Mouse (Mus musculus) limb, embryonic 13.5 days (tissue): ENCODE measurements around the gene Prss40. TPM values are rescaled to one million over a fixed set of nuclear protein-coding genes. Genes with fewer than 3 reads are reported as not detected.
"Not testable (repeated sequence)": the region's sequence is repeated elsewhere in the genome, so short reads cannot be mapped to it uniquely, and the experiment has no call there.

Source experiments
- ATAC-seq: fragments of 200-750 bp; cut with Nextera tagmentation; 2 replicates; pipeline ENCODE4 v1.8.0; 2017; ENCODE audit warnings: low read depth, moderate number of reproducible peaks, moderate TSS enrichment; ENCODE audit not compliant: low FRiP score
- H3K27ac ChIP-seq: fragments of 300-500 bp; sonication (generic); 2 replicates; pipeline ENCODE4 v1.5.1; 2015; ENCODE audit warnings: inconsistent platforms, mild to moderate bottlenecking, moderate library complexity
- H3K27me3 ChIP-seq: fragments of 300-500 bp; sonication (generic); 2 replicates; pipeline ENCODE4 v1.6.1; 2015; ENCODE audit warnings: mild to moderate bottlenecking, inconsistent platforms
- H3K36me3 ChIP-seq: fragments of 300-500 bp; sonication (generic); 2 replicates; pipeline ENCODE4 v1.6.1; 2015; ENCODE audit warnings: inconsistent platforms, mild to moderate bottlenecking, moderate library complexity
- H3K4me1 ChIP-seq: fragments of 300-500 bp; sonication (generic); 2 replicates; pipeline ENCODE4 v1.6.1; 2015; ENCODE audit warnings: inconsistent platforms
- H3K4me2 ChIP-seq: fragments of 300-500 bp; sonication (generic); replicated peaks from 2 replicates; pipeline ENCODE4 v1.6.1; 2015; ENCODE audit warnings: inconsistent platforms, mild to moderate bottlenecking, moderate library complexity
- H3K4me3 ChIP-seq: fragments of 300-500 bp; sonication (generic); 2 replicates; pipeline ENCODE4 v1.5.1; 2015; ENCODE audit warnings: moderate library complexity, mild to moderate bottlenecking, inconsistent platforms
- H3K9ac ChIP-seq: fragments of 300-500 bp; sonication (generic); 2 replicates; pipeline ENCODE4 v1.6.1; 2015; ENCODE audit warnings: mild to moderate bottlenecking, inconsistent platforms
- H3K9me3 ChIP-seq: fragments of 300-500 bp; sonication (generic); 2 replicates; pipeline ENCODE4 v1.6.1; 2016; ENCODE audit warnings: inconsistent platforms
- WGBS: fragments of 180-500 bp; shearing (Covaris S2); methylation state at CpG from one replicate; pipeline ENCODE4 v1.1.7; 2015; 5-methylcytosine and 5-hydroxymethylcytosine counted together
- polyA plus RNA-seq: library from polyadenylated mRNA; unstranded; fragments of >200 nt; fragmentation: Nextera tagmentation; extraction: Ambion mirVana; gene quantifications from 2 replicates; pipeline ENCODE4 v1.2.1, GENCODE M21; 2015

The Prss40 gene
- polyA plus RNA-seq, 1 experiment from 2014 or later: 0.11 TPM

- Histone ChIP-seq H3K9me3 (no peaks in the 10 kb centered on the region), H3K36me3 (no peaks in the 10 kb centered on the region), H3K27me3 (peaks cover 4% of the 10 kb centered on the region; the same call in 1 of the 2 replicates), H3K4me2 (no peak overlapping the region), H3K27ac (no peak overlapping the region), H3K9ac (no peak overlapping the region), H3K4me1 (no peaks in the 10 kb centered on the region), H3K4me3 (no peak overlapping the region)
- ATAC-seq: no peak
- 71% methylated on average over 6 of the region's 6 CpGs for WGBS
These were observed 10.7 kb upstream of the Prss40 start for GRCm38 (mm10) chr1:34571431-34571830.

GRCm38 (mm10) chr1:34569876-34570275 lies 9.1 kb upstream of the Prss40 start:
- H3K9ac ChIP-seq: no peak overlapping the region
- H3K9me3 ChIP-seq: no peaks in the 10 kb centered on the region
- H3K36me3 ChIP-seq: no peaks in the 10 kb centered on the region
- H3K27me3 ChIP-seq: no peaks in the 10 kb centered on the region
- H3K27ac ChIP-seq: no peak overlapping the region
- no peak for ATAC-seq
- no peak overlapping the region for H3K4me2 ChIP-seq
- H3K4me3 ChIP-seq: no peak overlapping the region
- 96% methylated on average over 2 of the region's 2 CpGs for WGBS
- no peaks in the 10 kb centered on the region for H3K4me1 ChIP-seq

GRCm38 (mm10) chr1:34568120-34568519 lies 7.4 kb upstream of the Prss40 start:
- Histone ChIP-seq H3K9me3 (no peaks in the 10 kb centered on the region), H3K36me3 (no peaks in the 10 kb centered on the region), H3K4me1 (no peaks in the 10 kb centered on the region), H3K27me3 (no peaks in the 10 kb centered on the region), H3K4me3 (no peak overlapping the region), H3K27ac (no peak overlapping the region), H3K4me2 (no peak overlapping the region), H3K9ac (no peak overlapping the region)
- ATAC-seq: no peak
- 94% methylated on average over 2 of the region's 2 CpGs for WGBS

GRCm38 (mm10) chr1:34564383-34565045 lies 3.8 kb upstream of the Prss40 start:
- Histone ChIP-seq H3K27me3 (no peaks in the 10 kb centered on the region), H3K4me1 (no peaks in the 10 kb centered on the region), H3K27ac (no peak overlapping the region), H3K4me2 (no peak overlapping the region), H3K9ac (no peak overlapping the region), H3K9me3 (no peaks in the 10 kb centered on the region), H3K36me3 (no peaks in the 10 kb centered on the region), H3K4me3 (no peak overlapping the region)
- no peak for ATAC-seq
- 75% methylated on average over 8 of the region's 8 CpGs for WGBS

- no peak for ATAC-seq
- no peaks in the 10 kb centered on the region for H3K4me1 ChIP-seq
- no peaks in the 10 kb centered on the region for H3K9me3 ChIP-seq
- 84% methylated on average over 7 of the region's 7 CpGs for WGBS
- H3K4me2 ChIP-seq: no peak overlapping the region
- no peaks in the 10 kb centered on the region for H3K36me3 ChIP-seq
- H3K4me3 ChIP-seq: no peak overlapping the region
- H3K27me3 ChIP-seq: no peaks in the 10 kb centered on the region
- H3K9ac ChIP-seq: no peak overlapping the region
- no peak overlapping the region for H3K27ac ChIP-seq
These were observed 6.5 kb downstream of the Prss40 start for GRCm38 (mm10) chr1:34554275-34554674.

GRCm38 (mm10) chr1:34553690-34554089 lies 7.1 kb downstream of the Prss40 start:
- 91% methylated on average over 1 of the region's 1 CpGs for WGBS

GRCm38 (mm10) chr1:34547074-34547473 lies 13.7 kb downstream of the Prss40 start:
- no peak overlapping the region for H3K4me2 ChIP-seq
- no peaks in the 10 kb centered on the region for H3K4me1 ChIP-seq
- no peaks in the 10 kb centered on the region for H3K27me3 ChIP-seq
- WGBS: 84% methylated on average over 1 of the region's 1 CpGs
- H3K9me3 ChIP-seq: no peaks in the 10 kb centered on the region
- ATAC-seq: no peak
- no peak overlapping the region for H3K9ac ChIP-seq
- no peak overlapping the region for H3K27ac ChIP-seq
- no peaks in the 10 kb centered on the region for H3K36me3 ChIP-seq
- no peak overlapping the region for H3K4me3 ChIP-seq

More at GRCm38 (mm10) chr1:34553690-34554089, 7.1 kb downstream of the Prss40 start:
- Histone ChIP-seq H3K4me1 (no peaks in the 10 kb centered on the region), H3K9ac (no peak overlapping the region), H3K4me3 (no peak overlapping the region), H3K27me3 (no peaks in the 10 kb centered on the region), H3K4me2 (no peak overlapping the region), H3K36me3 (no peaks in the 10 kb centered on the region), H3K27ac (no peak overlapping the region), H3K9me3 (no peaks in the 10 kb centered on the region)
- no peak for ATAC-seq

- 6% methylated on average over 16 of the region's 16 CpGs for WGBS
- H3K4me3 ChIP-seq: peak overlapping the region; percentile 28
These were observed 23.8 kb downstream of the Prss40 start for GRCm38 (mm10) chr1:34536767-34537485.

GRCm38 (mm10) chr1:34536291-34536766 lies 24.4 kb downstream of the Prss40 start:
- Histone ChIP-seq H3K27me3 (peaks cover 47% of the 10 kb centered on the region), H3K27ac (no peak overlapping the region), H3K36me3 (no peaks in the 10 kb centered on the region), H3K4me3 (peak overlapping the region; percentile 28), H3K9me3 (no peaks in the 10 kb centered on the region), H3K4me2 (peak overlapping the region; percentile 57), H3K4me1 (peaks cover 13% of the 10 kb centered on the region), H3K9ac (no peak overlapping the region)
- WGBS: 2% methylated on average over 14 of the region's 14 CpGs
- ATAC-seq: no peak

More at GRCm38 (mm10) chr1:34536767-34537485, 23.8 kb downstream of the Prss40 start:
- no peak overlapping the region for H3K27ac ChIP-seq
- no peak overlapping the region for H3K9ac ChIP-seq
- ATAC-seq: peak; percentile 81
- H3K27me3 ChIP-seq: peaks cover 47% of the 10 kb centered on the region
- no peaks in the 10 kb centered on the region for H3K9me3 ChIP-seq
- H3K36me3 ChIP-seq: no peaks in the 10 kb centered on the region
- peaks cover 13% of the 10 kb centered on the region for H3K4me1 ChIP-seq
- H3K4me2 ChIP-seq: peak overlapping the region; percentile 57

GRCm38 (mm10) chr1:34535043-34535698 lies 25.6 kb downstream of the Prss40 start, which contains the start of gene Cfc1:
Cfc1 (plus strand) TSS chr1:34535648.
- H3K27ac ChIP-seq, H3K9ac ChIP-seq, ATAC-seq, H3K9me3 ChIP-seq, H3K36me3 ChIP-seq: not testable (repeated sequence)
- Histone ChIP-seq H3K4me3 (peak within 1 kb of the TSS; percentile 28), H3K4me1 (peaks cover 13% of the 10 kb centered on the region), H3K27me3 (peaks cover 47% of the 10 kb centered on the region), H3K4me2 (peak within 1 kb of the TSS; percentile 57)
- WGBS: 16% methylated on average over 7 of the region's 7 CpGs

- not testable (repeated sequence) for H3K4me3 ChIP-seq, H3K36me3 ChIP-seq, H3K9me3 ChIP-seq, H3K4me2 ChIP-seq, ATAC-seq, H3K9ac ChIP-seq, H3K27ac ChIP-seq
- 39% methylated on average over 3 of the region's 3 CpGs for WGBS
- peaks cover 47% of the 10 kb centered on the region for H3K27me3 ChIP-seq
- peaks cover 13% of the 10 kb centered on the region for H3K4me1 ChIP-seq
These were observed 26.2 kb downstream of the Prss40 start for GRCm38 (mm10) chr1:34534574-34534973.

- Histone ChIP-seq H3K4me3 (no peak overlapping the region), H3K27me3 (no peaks in the 10 kb centered on the region), H3K4me2 (no peak overlapping the region), H3K27ac (no peak overlapping the region), H3K9me3 (no peaks in the 10 kb centered on the region), H3K4me1 (no peaks in the 10 kb centered on the region), H3K36me3 (no peaks in the 10 kb centered on the region), H3K9ac (no peak overlapping the region)
- ATAC-seq: no peak
- 76% methylated on average over 3 of the region's 3 CpGs for WGBS
These were observed 37.1 kb downstream of the Prss40 start for GRCm38 (mm10) chr1:34523647-34524046.
